Mouse (Mus musculus) layer of hippocampus, postnatal 10 days (tissue): Measurements from ENCODE around the gene Jdp2. TPM values are rescaled to one million over a fixed set of nuclear protein-coding genes. Genes with fewer than 3 reads are reported as not detected.

Source experiments
- DNase-seq, 2 experiments: peaks; one replicate each; pipeline ENCODE4 v3.0.0; 2021; ENCODE audit warnings: low spot score in 2 of 2
- total RNA-seq, 2 experiments: library from RNA; stranded (reverse); gene quantifications; 2 replicates each; pipeline ENCODE4 v1.2.3; 2021

Gene Jdp2
- total RNA-seq, 2 experiments from 2014 or later, result 21.4 to 22.8 TPM

DNA sequence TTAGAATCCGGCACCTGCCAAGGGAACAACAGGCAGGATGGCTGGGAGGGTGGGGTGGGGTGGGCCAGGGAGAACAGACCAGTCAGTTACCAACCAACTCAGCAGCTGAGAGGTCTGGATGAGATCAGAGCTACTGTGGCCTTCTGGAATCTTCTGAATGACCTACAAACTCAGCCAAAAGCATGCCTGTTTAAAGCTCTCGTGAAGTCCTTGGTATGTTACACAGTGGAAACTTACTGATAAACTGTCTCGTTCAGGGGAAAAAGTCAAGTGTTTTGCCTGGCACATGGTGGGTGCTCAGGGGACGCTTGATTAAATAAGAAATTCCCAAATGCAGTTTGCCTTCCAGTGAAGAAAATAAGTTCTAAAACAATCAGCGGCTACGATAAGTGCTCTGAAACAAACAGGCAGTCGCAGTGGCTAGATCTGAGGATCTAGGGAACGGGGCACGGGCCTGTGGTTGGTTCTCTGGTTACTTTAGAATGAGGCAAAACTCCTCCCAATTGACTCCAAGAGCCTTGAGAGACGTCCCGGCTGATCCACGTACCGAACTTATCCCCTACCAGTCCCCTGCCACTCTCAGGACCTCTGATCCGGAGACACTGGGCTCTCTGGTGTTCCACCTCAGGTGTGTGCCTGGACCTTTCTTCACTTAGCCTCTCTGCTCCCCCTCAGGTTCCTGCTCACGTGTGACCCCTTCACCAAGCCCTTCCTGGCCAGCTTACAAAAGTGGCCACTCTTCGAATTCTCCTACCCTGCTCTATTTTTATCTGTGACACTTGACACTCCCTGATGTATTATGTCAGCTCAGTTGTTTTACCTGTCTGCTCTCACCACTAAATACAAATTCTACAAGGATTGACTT, 85.8 kb downstream of the Jdp2 start:
- DNase-seq, result no peak

DNA sequence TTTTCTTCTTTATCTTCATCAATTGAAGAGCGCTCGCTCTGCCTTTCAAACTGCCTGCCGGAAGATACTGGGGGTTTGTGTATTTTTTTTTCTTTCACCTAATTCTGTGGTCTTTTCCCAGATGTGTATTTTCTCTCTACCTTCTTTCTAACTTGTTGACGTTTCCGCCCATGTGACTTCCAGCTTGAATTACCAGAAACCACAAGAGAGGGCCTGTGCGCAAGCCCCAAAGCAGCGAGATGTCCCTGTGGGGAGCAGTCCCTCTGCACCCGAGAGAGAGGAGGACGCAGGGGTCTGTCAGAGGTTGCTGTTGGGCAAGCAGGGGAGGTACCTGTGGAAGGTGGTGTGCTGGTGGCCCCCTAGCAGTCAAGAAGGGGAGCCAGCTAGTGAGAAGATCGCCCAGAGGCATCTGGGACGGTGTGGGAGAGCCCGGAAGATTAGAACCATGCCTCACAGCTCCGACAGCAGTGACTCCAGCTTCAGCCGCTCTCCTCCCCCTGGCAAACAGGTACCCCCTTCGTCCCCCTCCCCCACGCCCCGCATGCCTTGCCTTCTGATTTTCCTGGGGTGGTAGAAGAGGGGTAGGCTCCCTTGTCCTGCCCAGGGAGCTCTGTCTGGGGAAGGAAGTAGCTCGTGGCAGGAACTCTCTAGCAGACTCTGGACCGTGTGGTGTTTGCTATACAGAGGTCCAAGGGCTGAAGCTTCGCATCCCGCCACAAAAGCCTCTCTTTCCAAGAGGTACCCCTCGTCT, 87.8 kb downstream of the Jdp2 start, which contains the start of gene Batf:
Batf (plus strand) TSS at position 204 of the 751 bp plus-strand sequence.
- no peak for DNase-seq

DNA sequence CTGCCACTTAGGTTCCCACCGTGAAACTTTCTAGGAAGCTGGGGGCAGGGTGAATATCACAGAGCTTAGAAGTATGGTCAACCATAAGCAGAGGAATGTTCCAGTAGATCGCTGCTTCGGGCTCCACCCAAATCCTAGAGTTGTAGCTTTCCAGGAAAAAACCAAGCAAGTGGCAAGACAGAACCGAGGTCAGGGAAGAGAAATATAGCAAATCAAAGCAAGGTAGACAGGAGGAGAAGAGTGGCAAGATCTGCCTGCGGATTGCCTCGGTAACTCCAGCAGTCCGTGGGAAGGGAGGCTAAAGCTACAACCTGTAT, 88.3 kb downstream of the Jdp2 start:
- no peak for DNase-seq

DNA sequence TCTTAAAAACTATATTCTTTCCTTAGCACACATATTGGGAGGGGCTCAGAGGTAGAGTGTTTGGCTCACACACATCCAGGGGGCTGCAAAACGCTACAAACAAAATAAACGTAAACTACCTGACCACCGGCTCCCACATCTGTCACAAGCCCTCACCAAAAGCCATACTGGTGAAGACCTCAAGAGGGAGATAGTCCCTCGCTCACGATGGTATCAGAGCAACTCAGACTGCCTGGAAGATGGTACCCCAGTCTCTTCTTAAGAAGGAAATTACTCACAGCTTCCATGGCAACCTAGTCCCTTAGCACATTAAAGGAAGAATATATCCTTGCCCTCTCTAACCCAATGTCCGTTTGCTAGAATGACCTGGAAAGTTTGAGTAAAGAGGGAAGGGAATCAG, 89.0 kb downstream of the Jdp2 start:
- DNase-seq, result no peak

Other genes starting within 250 kb of the Jdp2 start
- 100 to 1,000 TPM; 147 to 155 TPM for gene Tmed10, start 224.2 kb upstream of the Jdp2 start, total RNA-seq
- 1 to 10 TPM; 8.2 to 9.3 TPM for gene Fos, start 125.1 kb upstream of the Jdp2 start, total RNA-seq
- gene Batf, start 87.6 kb downstream of the Jdp2 start, total RNA-seq, result under 1 TPM in 1 of 2 experiments, not detected in 1; 0.96 TPM
- 1 to 10 TPM; 2.8 to 3.0 TPM for gene Flvcr2, start 147.5 kb downstream of the Jdp2 start, total RNA-seq
- gene Erg28, start 225.5 kb downstream of the Jdp2 start, total RNA-seq, result 10 to 100 TPM; 70.3 to 73.2 TPM
- 10 to 100 TPM; 40.3 to 41.3 TPM for gene Ttll5, start 225.6 kb downstream of the Jdp2 start, total RNA-seq